Mouse (Mus musculus) lung, postnatal 0 days (tissue): ENCODE data around the gene Guk1.

Source experiments
- CTCF ChIP-seq: IDR thresholded peaks from 2 replicates; pipeline ENCODE4 v1.5.1; 2016; ENCODE audit warnings: antibody characterized with exemption, mild to moderate bottlenecking
- EP300 ChIP-seq: IDR thresholded peaks from 2 replicates; pipeline ENCODE4 v1.6.1; 2016; ENCODE audit warnings: antibody characterized with exemption, mild to moderate bottlenecking, control low read depth

GRCm38 (mm10) chr11:59159558-59159957 lies 32.5 kb downstream of the Guk1 start:
- no peak for TF ChIP-seq CTCF
- no peak for TF ChIP-seq EP300
